Mouse (Mus musculus): Measurements from ENCODE around the gene Anln. TPM values are rescaled to one million over a fixed set of nuclear protein-coding genes. Genes with fewer than 3 reads are reported as not detected.
"Not testable (repeated sequence)": the region's sequence is repeated elsewhere in the genome, so short reads cannot be mapped to it uniquely, and the experiment has no call there.

Gene Anln
- total RNA-seq, 2 experiments from 2014 or later: 5.3 to 5.5 TPM

GRCm38 (mm10) chr9:22327099-22327474 is 61.9 kb downstream of the Anln start:
- DNase-seq: peak; percentile 31
- intact Hi-C loops (cut with DNase I): no loop called here

GRCm38 (mm10) chr9:22324579-22324978 is 64.4 kb downstream of the Anln start:
- intact Hi-C loops (cut with DNase I): no loop called here
- DNase-seq: no peak

- no peak for DNase-seq
Measured at GRCm38 (mm10) chr9:22322381-22323211, 66.4 kb downstream of the Anln start.

GRCm38 (mm10) chr9:22319109-22319508 is 69.9 kb downstream of the Anln start:
- DNase-seq: no peak
- intact Hi-C loops (cut with DNase I): no loop called here

More at GRCm38 (mm10) chr9:22322381-22323211, 66.4 kb downstream of the Anln start:
- intact Hi-C loops (cut with DNase I): no loop called here

GRCm38 (mm10) chr9:22316047-22316446 is 72.9 kb downstream of the Anln start:
- intact Hi-C loops (cut with DNase I); DNase-seq: not testable (repeated sequence)

- intact Hi-C loops (cut with DNase I): no loop called here
- no peak for DNase-seq
Measured at GRCm38 (mm10) chr9:22314066-22314465, 74.9 kb downstream of the Anln start.

- DNase-seq: no peak
- intact Hi-C loops (cut with DNase I): no loop called here
Measured at GRCm38 (mm10) chr9:22313218-22313617, 75.8 kb downstream of the Anln start.

GRCm38 (mm10) chr9:22309651-22310050 is 79.3 kb downstream of the Anln start:
- intact Hi-C loops (cut with DNase I): no loop called here

GRCm38 (mm10) chr9:22307920-22308262 is 81.1 kb downstream of the Anln start:
- intact Hi-C loops (cut with DNase I); DNase-seq: not testable (repeated sequence)

More at GRCm38 (mm10) chr9:22309651-22310050, 79.3 kb downstream of the Anln start:
- no peak for DNase-seq

GRCm38 (mm10) chr9:22307156-22307919 is 81.7 kb downstream of the Anln start, which contains the start of gene Zfp810:
Zfp810 (minus strand) TSS chr9:22307648.
- intact Hi-C loops (cut with DNase I): no loop called here
- DNase-seq: peak; percentile 96

- DNase-seq: peak; percentile 11
- intact Hi-C loops (cut with DNase I): no loop called here
Measured at GRCm38 (mm10) chr9:22306726-22307125, 82.3 kb downstream of the Anln start.

- intact Hi-C loops (cut with DNase I): no loop called here
- DNase-seq: no peak
Measured at GRCm38 (mm10) chr9:22302199-22302598, 86.8 kb downstream of the Anln start.

Other genes with a start within 250 kb of the Anln start
- gene Pigyl, start 232.3 kb downstream of the Anln start, total RNA-seq (2021): 10 to 100 TPM; 37.4 to 38.1 TPM
- under 1 TPM; 0.78 to 0.83 TPM for gene Zfp872, start 201.1 kb downstream of the Anln start, total RNA-seq (2021)
- 10 to 100 TPM; 12.8 to 13.7 TPM for gene Zfp809, start 163.5 kb downstream of the Anln start, total RNA-seq (2021)
- 1 to 10 TPM; 5.0 to 6.2 TPM for gene Zfp599, start 129.3 kb downstream of the Anln start, total RNA-seq (2021)
- gene Zfp810, start 81.5 kb downstream of the Anln start, total RNA-seq (2021): 10 to 100 TPM; 24.3 to 24.6 TPM
- gene 9530077C05Rik, start 22.3 kb upstream of the Anln start, total RNA-seq (2021): 10 to 100 TPM; 10.1 to 10.3 TPM
- gene Gm17545, start 65.1 kb upstream of the Anln start, total RNA-seq (2021): not detected
- gene Rp9, start 80.6 kb upstream of the Anln start, total RNA-seq (2021): 10 to 100 TPM; 55.9 to 58.6 TPM
- 10 to 100 TPM; 26.8 to 31.2 TPM for gene Bbs9, start 86.5 kb upstream of the Anln start, total RNA-seq (2021)

Data from left cerebral cortex, postnatal 4 days (tissue).